10 mouse cellular contexts compared by ENCODE assay signal in the genomic region with DNA sequence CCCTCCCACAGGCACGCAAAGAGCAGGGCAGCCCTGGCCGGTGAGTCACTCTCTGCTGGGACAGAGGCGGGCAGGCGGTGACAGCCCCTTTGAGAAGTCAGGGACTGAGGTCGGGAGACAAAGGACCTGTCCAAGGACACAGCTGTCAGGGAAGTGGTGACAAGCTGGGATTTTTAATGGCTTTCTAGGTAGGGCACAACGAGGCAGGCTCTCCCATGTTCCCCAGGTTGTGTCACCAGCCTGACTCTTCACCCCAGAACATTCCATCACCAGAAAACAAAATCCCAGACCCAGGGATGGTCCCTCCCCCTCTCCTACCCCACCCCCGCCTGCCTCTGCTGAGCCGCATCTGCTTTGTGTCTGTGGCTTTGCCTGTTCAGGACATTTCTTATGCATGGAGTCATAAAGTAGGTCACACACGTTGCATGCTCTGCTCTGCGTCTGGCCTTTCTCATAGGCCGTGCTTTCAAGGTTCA. TPM values are rescaled to one million over a fixed set of nuclear protein-coding genes. Genes with fewer than 3 reads are reported as not detected.
DNase-seq lines count a peak whose midpoint lies in the region; ATAC-seq and TF ChIP-seq lines count a peak whose summit lies in the region.
"Had no signal": no experiment of that assay in that cellular context is flagged by ENCODE, and none has a peak within 500 bp of the region (broad histone marks: within the 10 kb centered on the region; RNA-seq: fewer than 3 reads in every experiment).

No protein-coding gene starts in this region.

- no peak for TF ChIP-seq POLR2A in kidney, adult 2 months (IDR thresholded peaks at IDR 0.05; ENCODE audit: low read depth, low read length)

- no peaks in the 10 kb centered on the region for H3K36me3 ChIP-seq in kidney, embryonic 16.5 days (ENCODE audit: insufficient read depth, low read length)
- no peaks in the 10 kb centered on the region for H3K36me3 ChIP-seq in kidney, adult 2 months (ENCODE audit: control insufficient read depth, insufficient read depth, low read length)
- no peaks in the 10 kb centered on the region for H3K36me3 ChIP-seq in heart, embryonic 15.5 days
- no peaks in the 10 kb centered on the region for H3K36me3 ChIP-seq in stomach, embryonic 16.5 days (ENCODE audit: control insufficient read depth, insufficient read depth, low read length)
- H3K36me3 ChIP-seq in forebrain, embryonic 12.5 days (replicated peaks): no peaks in the 10 kb centered on the region
- H3K36me3 ChIP-seq: hindbrain, embryonic 15.5 days; liver, embryonic 13.5 days had no signal

- H3K27ac ChIP-seq in kidney, embryonic 16.5 days (ENCODE audit: low read length): peak overlapping the region; percentile 37; the same call in 1 of the 2 replicates
- no peak overlapping the region for H3K27ac ChIP-seq in kidney, adult 2 months (ENCODE audit: insufficient read depth, low read depth, low read length)
- H3K27ac ChIP-seq in heart, embryonic 15.5 days: peak overlapping the region; percentile 82
- H3K27ac ChIP-seq in stomach, embryonic 16.5 days (ENCODE audit: low read length): peak overlapping the region; percentile 57
- no peak overlapping the region for H3K27ac ChIP-seq in forebrain, embryonic 12.5 days
- H3K27ac ChIP-seq: hindbrain, embryonic 15.5 days; liver, embryonic 13.5 days had no signal

- no peak for DNase-seq in kidney, adult 2 months
- DNase-seq in adrenal gland, adult 2 months: peak; percentile 90
- DNase-seq in yolk sac, embryonic 10.5 days (ENCODE audit: low spot score): no peak
- no peak for DNase-seq in layer of hippocampus, postnatal 25 days (ENCODE audit: extremely low spot score in 1 of 2, low spot score in 1 of 2)
- DNase-seq: liver, embryonic 13.5 days had no signal

- H3K4me3 ChIP-seq in kidney, embryonic 16.5 days (ENCODE audit: low read length): no peak overlapping the region
- no peak overlapping the region for H3K4me3 ChIP-seq in kidney, adult 2 months (ENCODE audit: insufficient read depth, low read depth, low read length)
- no peak overlapping the region for H3K4me3 ChIP-seq in heart, embryonic 15.5 days
- no peak overlapping the region for H3K4me3 ChIP-seq in stomach, embryonic 16.5 days (replicated peaks; ENCODE audit: low read length)
- no peak overlapping the region for H3K4me3 ChIP-seq in forebrain, embryonic 12.5 days (replicated peaks)
- H3K4me3 ChIP-seq: hindbrain, embryonic 15.5 days; liver, embryonic 13.5 days had no signal

- TF ChIP-seq CTCF in kidney, adult 2 months (conservative IDR thresholded peaks at IDR 0.05; ENCODE audit: insufficient read depth, insufficient read length, low read depth, low read length): no peak

- H3K9me3 ChIP-seq in kidney, embryonic 16.5 days (ENCODE audit: low read length): no peaks in the 10 kb centered on the region
- no peaks in the 10 kb centered on the region for H3K9me3 ChIP-seq in heart, embryonic 15.5 days (replicated peaks)
- H3K9me3 ChIP-seq in stomach, embryonic 16.5 days (replicated peaks; ENCODE audit: control insufficient read depth, low read length): no peaks in the 10 kb centered on the region
- no peaks in the 10 kb centered on the region for H3K9me3 ChIP-seq in forebrain, embryonic 12.5 days
- H3K9me3 ChIP-seq: hindbrain, embryonic 15.5 days; liver, embryonic 13.5 days had no signal

- WGBS in kidney, embryonic 16.5 days: 26% methylated on average over 11 of the region's 11 CpGs
- 58% methylated on average over 11 of the region's 11 CpGs for WGBS in kidney, adult 2 months
- WGBS in heart, embryonic 15.5 days: 22% methylated on average over 11 of the region's 11 CpGs
- WGBS in stomach, embryonic 16.5 days: 23% methylated on average over 11 of the region's 11 CpGs
- WGBS in forebrain, embryonic 12.5 days: 24% methylated on average over 11 of the region's 11 CpGs

- H3K27me3 ChIP-seq in kidney, embryonic 16.5 days (ENCODE audit: insufficient read depth, low read length): no peaks in the 10 kb centered on the region
- no peaks in the 10 kb centered on the region for H3K27me3 ChIP-seq in kidney, adult 2 months (replicated peaks; ENCODE audit: control insufficient read depth, insufficient read depth, low read length)
- no peaks in the 10 kb centered on the region for H3K27me3 ChIP-seq in heart, embryonic 15.5 days
- H3K27me3 ChIP-seq in stomach, embryonic 16.5 days (ENCODE audit: control insufficient read depth, insufficient read depth, low read length): no peaks in the 10 kb centered on the region
- no peaks in the 10 kb centered on the region for H3K27me3 ChIP-seq in forebrain, embryonic 12.5 days
- H3K27me3 ChIP-seq: hindbrain, embryonic 15.5 days; liver, embryonic 13.5 days had no signal

- peak; percentile 32; the same call in 1 of the 2 replicates for ATAC-seq in kidney, embryonic 16.5 days (ENCODE audit: low FRiP score, low TSS enrichment)
- peak; percentile 86 for ATAC-seq in heart, embryonic 15.5 days (replicated peaks; ENCODE audit: insufficient number of reproducible peaks, insufficient read depth, low FRiP score, low read depth)
- peak; percentile 59; the same call in 1 of the 2 replicates for ATAC-seq in stomach, embryonic 16.5 days (ENCODE audit: insufficient read depth, low FRiP score)
- ATAC-seq in forebrain, embryonic 12.5 days (ENCODE audit: low FRiP score): no peak

- H3K4me1 ChIP-seq in kidney, embryonic 16.5 days (ENCODE audit: insufficient read depth, low read length): peaks cover 9% of the 10 kb centered on the region
- no peaks in the 10 kb centered on the region for H3K4me1 ChIP-seq in kidney, adult 2 months (ENCODE audit: control insufficient read depth, insufficient read depth, low read length)
- peaks cover 18% of the 10 kb centered on the region for H3K4me1 ChIP-seq in heart, embryonic 15.5 days (replicated peaks)
- H3K4me1 ChIP-seq in stomach, embryonic 16.5 days (ENCODE audit: control insufficient read depth, insufficient read depth, low read length): peaks cover 5% of the 10 kb centered on the region; the same call in 1 of the 2 replicates
- peaks cover 7% of the 10 kb centered on the region for H3K4me1 ChIP-seq in forebrain, embryonic 12.5 days
- H3K4me1 ChIP-seq: hindbrain, embryonic 15.5 days had no signal

- H3K9ac ChIP-seq in kidney, embryonic 16.5 days (replicated peaks; ENCODE audit: low read length): no peak overlapping the region
- no peak overlapping the region for H3K9ac ChIP-seq in heart, embryonic 15.5 days
- no peak overlapping the region for H3K9ac ChIP-seq in stomach, embryonic 16.5 days (ENCODE audit: low read length)
- H3K9ac ChIP-seq in forebrain, embryonic 12.5 days: no peak overlapping the region
- H3K9ac ChIP-seq: hindbrain, embryonic 15.5 days; liver, embryonic 13.5 days had no signal

- no peak overlapping the region for H3K4me2 ChIP-seq in kidney, embryonic 16.5 days (replicated peaks; ENCODE audit: low read depth, low read length)
- no peak overlapping the region for H3K4me2 ChIP-seq in heart, embryonic 15.5 days
- H3K4me2 ChIP-seq in stomach, embryonic 16.5 days (ENCODE audit: low read depth, low read length): no peak overlapping the region
- no peak overlapping the region for H3K4me2 ChIP-seq in forebrain, embryonic 12.5 days
- H3K4me2 ChIP-seq: hindbrain, embryonic 15.5 days; liver, embryonic 13.5 days had no signal

RNA-seq across cellular contexts. Expression of gene Snai1, which starts 15.0 kb away (rescaled TPM):
- polyA plus RNA-seq in kidney, embryonic 16.5 days (2015; fragmentation: Nextera tagmentation; extraction: Ambion mirVana): 40.8 and 49.3 TPM in 2 replicates
- 10.4 and 13.2 TPM in 2 replicates for polyA plus RNA-seq in kidney, adult 2 months (2012; rRNA removed)
- 10 to 100 TPM in 1 of 2 experiments, 1 to 10 TPM in 1; 6.7 to 10.1 TPM for total RNA-seq in adrenal gland, adult 2 months (2021)
- polyA plus RNA-seq in adrenal gland, adult 2 months (2012; rRNA removed): 45.2 and 45.3 TPM in 2 replicates
- polyA plus RNA-seq in heart, embryonic 15.5 days (2015; fragmentation: Nextera tagmentation; extraction: Ambion mirVana): 14.0 and 19.5 TPM in 2 replicates
- 15.5 and 15.9 TPM in 2 replicates for polyA plus RNA-seq in stomach, embryonic 16.5 days (2015; fragmentation: Nextera tagmentation; extraction: Ambion mirVana)
- polyA plus RNA-seq in forebrain, embryonic 12.5 days (2016; fragmentation: Nextera tagmentation; extraction: Ambion mirVana): 11.8 and 14.6 TPM in 2 replicates
- total RNA-seq in layer of hippocampus, postnatal 25 days (2021): under 1 TPM; 0.27 to 0.75 TPM

Comparison
In these comparisons a context has a peak if more than half of its experiments do, and no peak if none do; other contexts are left out.
1. H3K27ac ChIP-seq: peak in kidney, embryonic 16.5 days (single experiment), heart, embryonic 15.5 days (single experiment) and stomach, embryonic 16.5 days (single experiment); none in kidney, adult 2 months (single experiment) and forebrain, embryonic 12.5 days (single experiment).